Mouse (Mus musculus) hindbrain, embryonic 16.5 days (tissue): Measurements from ENCODE around the gene Slc12a4. TPM values are rescaled to one million over a fixed set of nuclear protein-coding genes. Genes with fewer than 3 reads are reported as not detected.
"Not testable (repeated sequence)": the region's sequence is repeated elsewhere in the genome, so short reads cannot be mapped to it uniquely, and the experiment has no call there.

Experiments
- ATAC-seq: fragments of 200-750 bp; cut with Nextera tagmentation; 2 replicates; pipeline ENCODE4 v1.8.0; 2017; ENCODE audit warnings: moderate TSS enrichment, moderate library complexity
- H3K27ac ChIP-seq: fragments of 300-500 bp; sonication (generic); 2 replicates; pipeline ENCODE4 v1.5.1; 2014; ENCODE audit warnings: low read depth, mild to moderate bottlenecking, control low read depth, low read length, moderate library complexity
- H3K27me3 ChIP-seq: fragments of 300-500 bp; sonication (generic); replicated peaks from 2 replicates; pipeline ENCODE4 v1.6.1; 2014; ENCODE audit warnings: low read length; ENCODE audit not compliant: control insufficient read depth, insufficient read depth
- H3K36me3 ChIP-seq: fragments of 300-500 bp; sonication (generic); 2 replicates; pipeline ENCODE4 v1.6.1; 2014; ENCODE audit warnings: mild to moderate bottlenecking, low read length, moderate library complexity, mixed read lengths; ENCODE audit not compliant: control insufficient read depth, insufficient read depth
- H3K4me1 ChIP-seq: fragments of 300-500 bp; sonication (generic); 2 replicates; pipeline ENCODE4 v1.6.1; 2014; ENCODE audit warnings: low read depth, low read length; ENCODE audit not compliant: control insufficient read depth, insufficient read depth
- H3K4me2 ChIP-seq: fragments of 300-500 bp; sonication (generic); 2 replicates; pipeline ENCODE4 v1.6.1; 2014; ENCODE audit warnings: mild to moderate bottlenecking, low read length, control low read depth, moderate library complexity
- H3K4me3 ChIP-seq: fragments of 300-500 bp; sonication (generic); 2 replicates; pipeline ENCODE4 v1.5.1; 2014; ENCODE audit warnings: mild to moderate bottlenecking, low read length, control low read depth, moderate library complexity
- H3K9ac ChIP-seq: fragments of 300-500 bp; sonication (generic); 2 replicates; pipeline ENCODE4 v1.6.1; 2014; ENCODE audit warnings: low read depth, mild to moderate bottlenecking, control low read depth, low read length, moderate library complexity
- H3K9me3 ChIP-seq: fragments of 300-500 bp; sonication (generic); 2 replicates; pipeline ENCODE4 v1.6.1; 2014; ENCODE audit warnings: mild to moderate bottlenecking, low read length, moderate library complexity; ENCODE audit not compliant: control insufficient read depth
- WGBS: fragments of 180-500 bp; shearing (Covaris S2); extraction: QIAGEN DNeasy Blood & Tissue Kit; methylation state at CpG from one replicate; pipeline ENCODE4 v1.1.7; 2014; 5-methylcytosine and 5-hydroxymethylcytosine counted together
- polyA plus RNA-seq: library from polyadenylated mRNA; unstranded; fragments of >200 nt; fragmentation: Nextera tagmentation; extraction: Ambion mirVana; gene quantifications from 2 replicates; pipeline ENCODE4 v1.2.1, GENCODE M21; 2015

The Slc12a4 gene
- 14.6 and 17.1 TPM in 2 replicates for polyA plus RNA-seq

DNA sequence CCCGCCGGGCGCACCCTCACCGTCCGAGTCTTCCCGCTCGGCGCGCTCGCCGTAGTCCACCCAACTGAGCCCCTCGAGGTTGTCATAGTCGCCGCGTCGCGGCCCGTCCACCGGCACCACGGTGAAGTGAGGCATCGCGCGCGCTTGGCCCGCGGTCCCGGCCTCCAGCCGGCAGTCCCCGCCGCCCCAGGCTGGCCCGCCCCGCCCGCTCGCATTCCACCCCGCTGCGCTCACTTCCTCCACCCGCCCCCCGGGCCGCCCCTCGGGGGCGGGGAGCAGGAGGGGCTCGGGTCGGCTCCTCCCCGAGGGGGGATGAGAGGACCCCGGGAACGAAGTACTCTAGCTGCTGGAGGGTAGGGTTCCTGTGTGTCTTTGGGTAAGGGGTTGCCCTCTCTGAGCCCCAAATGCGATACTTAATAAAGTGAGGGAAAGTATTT, at the start of gene Slc12a4:
TSS of gene Slc12a4 (minus strand) at position 193 of the 437 bp plus-strand sequence.
- Histone ChIP-seq H3K4me1 (peaks cover 9% of the 10 kb centered on the region), H3K4me2 (peak within 1 kb of the TSS; percentile 63), H3K27ac (peak within 1 kb of the TSS; percentile 70; the same call in 1 of the 2 replicates), H3K27me3 (peaks cover 28% of the 10 kb centered on the region), H3K4me3 (peak within 1 kb of the TSS; percentile 55), H3K9me3 (no peaks in the 10 kb centered on the region), H3K9ac (peak within 1 kb of the TSS; percentile 65), H3K36me3 (no peaks in the 10 kb centered on the region)
- WGBS = 2% methylated on average over 32 of the region's 47 CpGs
- peak; percentile 79 for ATAC-seq

DNA sequence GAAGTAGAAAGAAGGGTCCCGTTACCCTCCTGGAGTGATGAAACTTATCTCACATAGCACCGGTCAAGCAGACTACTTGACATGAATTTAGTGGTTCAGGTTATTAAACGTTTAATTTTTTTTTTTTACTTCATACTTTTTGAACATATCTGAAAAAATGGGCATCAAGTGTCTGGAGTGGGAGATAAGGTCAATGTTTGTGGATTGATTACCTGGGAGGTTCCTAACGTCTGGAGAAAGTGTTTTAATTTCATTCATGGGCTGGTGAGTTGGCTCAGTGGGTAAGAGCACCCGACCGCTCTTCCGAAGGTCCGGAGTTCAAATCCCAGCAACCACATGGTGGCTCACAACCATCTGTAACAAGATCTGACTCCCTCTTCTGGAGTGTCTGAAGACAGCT, 46.3 kb upstream of the Slc12a4 start:
- Histone ChIP-seq H3K9ac (peak overlapping the region; percentile 41; the same call in 1 of the 2 replicates), H3K4me3 (peak overlapping the region; percentile 69), H3K4me2 (peak overlapping the region; percentile 97), H3K4me1 (peaks cover 14% of the 10 kb centered on the region)
- WGBS = 84% methylated on average over 8 of the region's 8 CpGs
- not testable (repeated sequence) for H3K36me3 ChIP-seq, ATAC-seq, H3K27ac ChIP-seq, H3K9me3 ChIP-seq, H3K27me3 ChIP-seq

DNA sequence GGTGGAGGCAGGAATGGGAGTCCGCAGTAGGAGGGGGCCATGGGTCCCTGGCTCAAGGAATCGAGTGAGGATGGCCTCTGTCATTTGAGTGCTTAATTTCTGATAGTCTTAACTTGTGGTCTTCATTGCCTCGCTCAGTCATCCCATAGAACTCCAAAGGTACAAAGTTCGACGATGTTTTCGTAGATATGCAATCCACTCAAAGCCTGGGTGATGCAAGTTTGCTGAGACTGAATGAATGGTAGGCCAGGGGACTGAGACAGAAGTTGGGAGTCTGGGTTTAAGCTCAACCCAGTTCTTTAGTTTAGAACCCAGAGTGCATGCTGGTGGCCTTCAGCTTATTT, 45.7 kb upstream of the Slc12a4 start, which contains the start of gene Ddx28:
TSS of gene Ddx28 (minus strand) at position 240 of the 344 bp plus-strand sequence.
- peak within 1 kb of the TSS; percentile 97 for H3K4me2 ChIP-seq
- H3K27me3 ChIP-seq = no peaks in the 10 kb centered on the region
- peak within 1 kb of the TSS; percentile 73 for H3K9ac ChIP-seq
- under 1% methylated on average over 6 of the region's 6 CpGs for WGBS
- peak within 1 kb of the TSS; percentile 69 for H3K4me3 ChIP-seq
- peaks cover 14% of the 10 kb centered on the region for H3K4me1 ChIP-seq
- peaks cover 3% of the 10 kb centered on the region; the same call in 1 of the 2 replicates for H3K36me3 ChIP-seq
- H3K27ac ChIP-seq = peak within 1 kb of the TSS; percentile 77
- H3K9me3 ChIP-seq = no peaks in the 10 kb centered on the region
- ATAC-seq = peak; percentile 37

DNA sequence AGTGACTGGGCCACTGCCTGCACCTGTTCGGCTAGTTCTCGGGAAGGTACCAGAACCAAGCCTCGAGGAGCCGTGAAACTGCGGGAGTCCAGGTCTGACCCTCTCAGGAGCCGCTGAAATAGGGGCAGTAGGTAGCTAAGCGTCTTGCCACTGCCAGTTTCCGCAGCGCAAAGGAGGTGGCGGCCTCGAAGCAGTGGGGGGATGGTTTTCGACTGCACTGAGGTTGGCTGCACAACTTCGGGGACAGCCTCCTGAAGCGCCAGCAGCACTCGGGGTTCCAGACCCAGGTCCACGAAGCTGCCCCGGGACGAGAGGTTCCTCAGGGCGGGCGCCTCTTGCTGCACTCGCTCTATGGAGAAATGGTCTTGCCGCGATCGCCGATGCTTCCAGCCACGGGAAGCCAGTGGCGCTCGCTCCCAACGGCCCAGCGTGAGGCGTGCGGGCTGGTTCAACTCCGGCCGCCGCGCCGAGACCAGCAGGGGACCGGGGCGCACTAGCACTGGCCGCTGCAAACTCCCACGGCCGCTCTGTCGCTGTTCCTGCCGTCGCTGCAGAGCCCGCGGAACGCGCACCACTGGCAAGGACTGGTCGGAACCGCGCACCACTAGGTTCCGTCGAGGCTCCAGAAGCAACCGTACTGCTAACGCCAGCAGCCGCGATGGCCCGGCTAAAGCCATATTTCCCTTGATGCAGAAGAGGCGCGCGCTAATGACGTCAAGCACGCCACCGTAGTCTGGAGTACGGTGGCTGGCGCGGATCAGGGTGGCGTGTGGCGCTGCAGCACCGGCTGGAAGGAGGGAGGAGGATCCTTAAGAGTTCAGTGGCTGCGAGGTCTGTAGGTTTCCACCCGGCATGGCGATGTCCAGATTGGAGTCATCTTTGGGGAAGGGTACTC, 45.1 kb upstream of the Slc12a4 start:
- Histone ChIP-seq H3K27me3 (no peaks in the 10 kb centered on the region), H3K9ac (peak overlapping the region; percentile 73), H3K4me1 (peaks cover 14% of the 10 kb centered on the region), H3K4me3 (peak overlapping the region; percentile 69), H3K9me3 (no peaks in the 10 kb centered on the region), H3K27ac (peak overlapping the region; percentile 77), H3K4me2 (peak overlapping the region; percentile 97), H3K36me3 (no peaks in the 10 kb centered on the region)
- peak; percentile 97 for ATAC-seq
- WGBS = 2% methylated on average over 74 of the region's 74 CpGs

DNA sequence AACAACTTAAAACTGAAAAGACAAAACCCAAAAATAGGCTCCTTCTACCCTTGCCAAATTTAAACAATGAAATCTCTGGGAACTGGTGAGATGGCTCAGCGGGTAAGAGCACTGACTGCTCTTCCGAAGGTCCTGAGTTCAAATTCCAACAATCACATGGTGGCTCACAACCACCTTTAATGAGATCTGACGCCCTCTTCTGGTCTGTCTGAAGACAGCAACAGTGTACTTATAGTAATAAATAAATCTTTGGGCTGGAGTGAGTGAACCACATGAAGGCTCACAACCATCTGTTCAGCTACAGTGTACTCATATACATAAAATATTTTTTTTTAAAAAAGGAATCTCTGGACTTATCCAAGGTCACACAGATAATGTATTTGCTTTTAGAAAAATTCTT, 42.0 kb upstream of the Slc12a4 start:
- not testable (repeated sequence) for H3K4me2 ChIP-seq, H3K4me3 ChIP-seq, H3K9ac ChIP-seq, H3K27ac ChIP-seq, H3K36me3 ChIP-seq, ATAC-seq, H3K9me3 ChIP-seq, H3K27me3 ChIP-seq
- peaks cover 14% of the 10 kb centered on the region for H3K4me1 ChIP-seq
- 63% methylated on average over 3 of the region's 3 CpGs for WGBS

DNA sequence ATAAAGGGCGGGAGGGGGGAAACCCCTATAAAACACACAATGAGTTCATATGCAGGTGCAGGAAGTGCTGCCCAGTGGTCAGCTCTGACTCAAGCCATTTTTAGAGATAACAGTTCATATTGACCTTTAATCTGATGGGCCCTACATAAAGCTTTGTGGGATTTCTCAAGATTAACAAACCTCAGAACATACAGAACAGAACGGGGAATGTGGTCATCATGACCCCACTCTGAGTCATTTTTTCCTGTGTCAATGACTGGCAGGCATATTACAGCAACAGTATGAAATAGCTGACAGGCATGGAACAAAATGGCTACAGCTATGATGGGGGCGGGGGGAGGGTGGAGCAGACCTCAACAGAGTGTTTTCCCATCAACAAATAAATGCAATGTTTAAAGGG, 41.2 kb upstream of the Slc12a4 start:
- Histone ChIP-seq H3K4me3 (no peak overlapping the region), H3K27me3 (no peaks in the 10 kb centered on the region), H3K4me2 (no peak overlapping the region), H3K36me3 (no peaks in the 10 kb centered on the region), H3K9ac (no peak overlapping the region), H3K27ac (no peak overlapping the region), H3K4me1 (peaks cover 14% of the 10 kb centered on the region), H3K9me3 (no peaks in the 10 kb centered on the region)
- no peak for ATAC-seq
- WGBS = 86% methylated on average over 3 of the region's 3 CpGs

DNA sequence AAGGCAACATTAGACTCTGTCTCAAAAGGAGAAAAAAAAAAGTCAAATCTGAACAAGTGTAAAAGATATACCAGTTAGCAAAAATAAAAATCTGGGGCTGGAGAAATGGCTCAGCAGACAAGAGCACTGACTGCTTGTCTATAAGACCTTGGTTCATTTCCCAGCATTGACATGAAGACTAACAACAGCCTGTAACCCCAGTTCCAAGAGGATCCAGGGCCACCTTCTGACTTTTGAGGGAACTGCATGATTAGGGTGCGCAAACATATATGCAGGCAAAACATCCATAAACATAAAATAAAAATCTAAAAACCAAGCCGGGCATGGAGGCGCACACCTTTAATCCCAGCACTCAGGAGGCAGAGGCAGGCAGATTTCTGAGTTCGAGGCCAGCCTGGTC, 40.5 kb upstream of the Slc12a4 start:
- no peak for ATAC-seq
- no peak overlapping the region for H3K27ac ChIP-seq
- no peak overlapping the region for H3K9ac ChIP-seq
- H3K4me2 ChIP-seq = no peak overlapping the region
- 92% methylated on average over 4 of the region's 4 CpGs for WGBS
- no peaks in the 10 kb centered on the region for H3K9me3 ChIP-seq
- H3K27me3 ChIP-seq = no peaks in the 10 kb centered on the region
- no peak overlapping the region for H3K4me3 ChIP-seq
- no peaks in the 10 kb centered on the region for H3K36me3 ChIP-seq
- peaks cover 11% of the 10 kb centered on the region for H3K4me1 ChIP-seq

DNA sequence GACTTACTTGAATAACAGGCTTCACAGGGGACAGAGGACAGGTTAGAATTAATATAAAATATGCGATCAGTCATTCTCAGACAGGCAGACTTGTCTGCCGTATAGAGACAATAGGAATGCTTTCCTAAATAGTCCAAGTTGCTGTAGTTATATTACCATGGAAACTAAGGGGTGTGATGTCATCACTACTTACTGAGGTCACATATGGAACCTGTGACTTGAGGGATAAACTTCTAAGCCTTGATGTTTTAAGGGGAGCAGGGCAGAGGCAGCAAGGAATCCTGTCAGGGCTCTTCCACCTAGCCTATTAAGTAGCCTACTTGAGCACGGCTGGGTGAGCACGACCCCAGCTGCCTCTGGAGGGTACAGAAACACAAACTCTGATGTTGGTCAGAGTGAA, 40.0 kb upstream of the Slc12a4 start, which contains the start of gene Dpep2nb:
TSS of gene Dpep2nb (minus strand) at position 101 of the 400 bp plus-strand sequence.
- H3K9ac ChIP-seq = no peak within 1 kb of the TSS
- H3K9me3 ChIP-seq = no peaks in the 10 kb centered on the region
- WGBS = 81% methylated on average over 4 of the region's 4 CpGs
- ATAC-seq = no peak
- H3K4me1 ChIP-seq = peaks cover 11% of the 10 kb centered on the region
- no peaks in the 10 kb centered on the region for H3K27me3 ChIP-seq
- H3K4me2 ChIP-seq = no peak within 1 kb of the TSS
- H3K4me3 ChIP-seq = no peak within 1 kb of the TSS
- no peak within 1 kb of the TSS for H3K27ac ChIP-seq
- no peaks in the 10 kb centered on the region for H3K36me3 ChIP-seq

DNA sequence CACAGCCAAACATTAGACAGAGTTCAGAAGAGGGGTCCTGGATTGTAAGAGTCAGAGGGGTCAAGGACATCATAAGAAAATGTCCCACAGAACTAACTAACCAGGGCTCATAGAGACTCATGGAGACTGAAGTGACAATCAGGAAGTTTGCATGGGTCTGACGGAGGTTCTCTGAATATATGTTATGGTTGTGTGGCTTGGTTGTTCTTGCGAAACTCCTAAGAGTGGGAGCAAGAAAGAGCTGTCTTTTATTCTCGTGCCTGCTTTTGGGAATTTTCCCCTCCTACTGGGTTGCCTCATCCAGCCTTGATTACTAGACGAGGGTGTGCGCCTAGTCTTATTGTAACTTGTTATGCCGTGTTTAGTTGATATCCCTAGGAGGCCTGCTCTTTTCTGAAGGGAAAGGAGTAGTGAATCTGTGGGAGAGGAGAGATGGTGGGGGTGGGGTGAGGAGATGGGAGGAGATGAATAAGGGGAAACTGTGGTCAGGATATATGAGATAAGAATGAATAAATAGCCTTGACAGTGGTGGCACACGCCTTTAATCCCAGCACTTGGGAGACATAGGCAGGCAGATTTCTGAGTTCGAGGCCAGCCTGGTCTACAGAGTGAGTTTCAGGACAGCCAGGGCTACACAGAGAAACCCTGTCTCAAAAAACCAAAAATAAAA, 38.8 kb upstream of the Slc12a4 start:
- Histone ChIP-seq H3K4me2 (no peak overlapping the region), H3K27me3 (no peaks in the 10 kb centered on the region), H3K4me1 (peaks cover under 1% of the 10 kb centered on the region; the same call in 1 of the 2 replicates), H3K9me3 (no peaks in the 10 kb centered on the region), H3K36me3 (no peaks in the 10 kb centered on the region), H3K27ac (no peak overlapping the region), H3K4me3 (no peak overlapping the region), H3K9ac (no peak overlapping the region)
- 80% methylated on average over 8 of the region's 8 CpGs for WGBS
- no peak for ATAC-seq
